Mouse (Mus musculus) megakaryocyte, embryonic 14.5 days (primary cell): Measurements from ENCODE around the gene Qsox2.

ENCODE experiments used
- FLI1 ChIP-seq: IDR thresholded peaks from 2 replicates; pipeline ENCODE4 v1.6.1; 2012; ENCODE audit warnings: low read length, inconsistent platforms, mixed read lengths
- GATA1 ChIP-seq: IDR thresholded peaks from 3 replicates; pipeline ENCODE4 v1.6.1; 2012; ENCODE audit warnings: mixed read lengths, low read length, inconsistent platforms, borderline replicate concordance

- no peak for TF ChIP-seq GATA1
- no peak for TF ChIP-seq FLI1
Observed at GRCm38 (mm10) chr2:26172166-26172565, 65.2 kb downstream of the Qsox2 start.
